Mouse (Mus musculus): ENCODE results near the gene 5330417C22Rik. TPM values are rescaled to one million over a fixed set of nuclear protein-coding genes. Genes with fewer than 3 reads are reported as not detected.

Gene 5330417C22Rik
- polyA plus RNA-seq, 1 experiment from 2014 or later, result 10.0 TPM

GRCm38 (mm10) chr3:108423006-108423405 lies 113.3 kb downstream of the 5330417C22Rik start:
- H3K9ac ChIP-seq, result peak overlapping the region; percentile 55
- ATAC-seq (ENCODE audit: low FRiP score), result no peak
- H3K4me2 ChIP-seq, result peak overlapping the region; percentile 49
- 26% methylated on average over 6 of the region's 6 CpGs for WGBS
- H3K27ac ChIP-seq, result peak overlapping the region; percentile 79
- no peaks in the 10 kb centered on the region for H3K9me3 ChIP-seq
- no peak overlapping the region for H3K4me3 ChIP-seq
- H3K4me1 ChIP-seq (replicated peaks), result peaks cover 46% of the 10 kb centered on the region
- H3K27me3 ChIP-seq, result no peaks in the 10 kb centered on the region
- peaks cover 30% of the 10 kb centered on the region for H3K36me3 ChIP-seq

DNA sequence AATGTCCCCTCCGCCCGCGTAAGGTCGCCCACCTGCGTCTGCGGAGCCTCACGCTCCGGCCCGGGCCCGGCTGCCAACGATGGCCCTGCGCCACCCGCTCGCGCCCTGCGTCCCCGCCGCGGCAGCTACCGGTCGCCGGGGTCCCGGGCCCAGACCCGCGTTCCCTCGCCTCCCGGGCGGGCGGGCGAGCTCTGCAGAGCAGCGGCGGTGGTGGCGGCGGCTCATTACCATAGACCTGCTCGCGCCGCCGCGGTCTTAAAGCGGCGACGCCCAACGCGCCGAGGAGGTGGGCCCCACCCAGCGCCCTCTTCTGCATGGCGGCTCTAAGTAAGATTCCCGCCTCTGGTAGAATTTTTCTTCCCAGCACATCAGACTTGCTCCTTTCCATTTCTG lies 120.5 kb downstream of the 5330417C22Rik start:
- Histone ChIP-seq H3K27me3 (no peaks in the 10 kb centered on the region), H3K9ac (peak overlapping the region; percentile 98), H3K4me3 (peak overlapping the region; percentile 90), H3K4me2 (peak overlapping the region; percentile 85), H3K27ac (peak overlapping the region; percentile 96), H3K9me3 (peaks cover 6% of the 10 kb centered on the region), H3K36me3 (peaks cover 28% of the 10 kb centered on the region), H3K4me1 (replicated peaks) (peaks cover 49% of the 10 kb centered on the region)
- peak; percentile 76 for ATAC-seq (ENCODE audit: low FRiP score)
- WGBS, result under 1% methylated on average over 42 of the region's 48 CpGs

- Histone ChIP-seq H3K9ac (peak within 1 kb of the TSS; percentile 98), H3K36me3 (peaks cover 28% of the 10 kb centered on the region), H3K27ac (peak within 1 kb of the TSS; percentile 96), H3K27me3 (no peaks in the 10 kb centered on the region), H3K4me2 (peak within 1 kb of the TSS; percentile 85), H3K4me1 (replicated peaks) (peaks cover 56% of the 10 kb centered on the region), H3K4me3 (peak within 1 kb of the TSS; percentile 90), H3K9me3 (peaks cover 6% of the 10 kb centered on the region)
- 4% methylated on average over 46 of the region's 67 CpGs for WGBS
- peak; percentile 19 for ATAC-seq (ENCODE audit: low FRiP score)
Measured at GRCm38 (mm10) chr3:108414857-108415830, 121.2 kb downstream of the 5330417C22Rik start, which contains the start of gene Celsr2. Gene Celsr2 (minus strand): TSS chr3:108415552.

GRCm38 (mm10) chr3:108413634-108414360 lies 122.5 kb downstream of the 5330417C22Rik start:
- 95% methylated on average over 35 of the region's 35 CpGs for WGBS
- Histone ChIP-seq H3K4me2 (peak overlapping the region; percentile 85), H3K9me3 (peaks cover 6% of the 10 kb centered on the region), H3K27me3 (no peaks in the 10 kb centered on the region), H3K4me1 (replicated peaks) (peaks cover 69% of the 10 kb centered on the region), H3K4me3 (peak overlapping the region; percentile 90), H3K9ac (peak overlapping the region; percentile 98; the same call in 1 of the 2 replicates), H3K36me3 (peaks cover 35% of the 10 kb centered on the region), H3K27ac (0 out of 2 replicates have a peak overlapping the region, but pooled peaks have one; percentile 99)
- ATAC-seq (ENCODE audit: low FRiP score), result no peak

DNA sequence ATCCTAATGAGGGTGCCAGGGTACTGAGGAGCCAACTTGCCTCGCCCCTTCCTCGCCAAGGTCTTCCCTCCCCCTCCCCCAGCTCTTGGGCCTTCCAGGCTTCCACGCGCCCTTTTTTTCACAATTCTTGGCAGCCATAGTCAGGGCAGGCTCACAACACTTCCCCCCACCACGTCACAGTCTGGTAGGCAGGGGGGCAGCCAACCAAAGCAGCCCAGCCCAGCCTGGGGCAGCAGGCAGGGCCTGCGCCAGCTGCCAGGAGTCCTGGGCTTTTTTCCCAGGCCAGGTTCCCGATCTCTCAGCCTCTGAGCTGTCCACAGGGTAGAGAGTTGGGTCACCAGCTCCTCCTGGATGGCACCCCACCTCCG lies 124.6 kb downstream of the 5330417C22Rik start:
- peaks cover 88% of the 10 kb centered on the region for H3K4me1 ChIP-seq (replicated peaks)
- WGBS, result 23% methylated on average over 8 of the region's 8 CpGs
- H3K27me3 ChIP-seq, result no peaks in the 10 kb centered on the region
- ATAC-seq (ENCODE audit: low FRiP score), result peak; percentile 52
- peaks cover 6% of the 10 kb centered on the region for H3K9me3 ChIP-seq
- peak overlapping the region; percentile 90 for H3K4me3 ChIP-seq
- peaks cover 53% of the 10 kb centered on the region for H3K36me3 ChIP-seq
- H3K27ac ChIP-seq, result peak overlapping the region; percentile 99
- H3K9ac ChIP-seq, result peak overlapping the region; percentile 87
- H3K4me2 ChIP-seq, result peak overlapping the region; percentile 85

DNA sequence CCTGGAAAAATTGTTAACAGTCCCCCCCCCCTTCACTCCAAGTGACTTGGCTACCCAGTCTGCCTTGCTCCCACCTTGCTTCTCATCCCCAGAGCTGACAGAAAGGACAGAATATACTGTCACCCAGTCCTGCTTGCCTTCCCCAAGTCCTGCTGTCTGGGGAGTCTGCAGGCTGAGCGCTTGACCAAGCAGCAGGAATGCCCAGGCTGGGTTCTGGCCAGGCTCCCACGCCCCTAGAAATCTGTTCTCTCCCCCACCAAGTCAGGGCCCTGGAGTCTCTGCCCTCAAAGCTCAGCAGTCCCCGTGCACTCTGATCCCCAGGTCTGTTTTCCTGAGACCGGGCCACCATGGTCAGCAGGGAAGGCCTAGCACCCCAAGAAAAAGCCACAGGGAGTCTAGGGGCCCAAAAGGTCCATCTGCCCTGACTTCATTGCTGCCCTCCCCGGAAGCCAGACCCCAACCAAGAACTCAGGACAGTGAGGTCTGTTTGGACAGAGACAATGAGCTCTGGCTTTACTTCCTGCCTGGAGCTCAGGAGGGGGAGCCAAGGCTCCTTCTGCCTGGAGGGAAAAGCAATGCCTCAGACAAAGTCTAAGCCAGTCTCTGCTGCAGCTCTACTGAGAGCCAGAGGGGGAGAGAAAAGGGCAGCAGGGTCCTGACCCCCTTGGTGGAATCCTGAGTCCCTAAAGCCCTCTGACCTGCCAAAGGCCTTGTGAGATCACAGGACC lies 125.1 kb downstream of the 5330417C22Rik start:
- no peaks in the 10 kb centered on the region for H3K27me3 ChIP-seq
- WGBS, result 15% methylated on average over 5 of the region's 5 CpGs
- H3K36me3 ChIP-seq, result peaks cover 58% of the 10 kb centered on the region

DNA sequence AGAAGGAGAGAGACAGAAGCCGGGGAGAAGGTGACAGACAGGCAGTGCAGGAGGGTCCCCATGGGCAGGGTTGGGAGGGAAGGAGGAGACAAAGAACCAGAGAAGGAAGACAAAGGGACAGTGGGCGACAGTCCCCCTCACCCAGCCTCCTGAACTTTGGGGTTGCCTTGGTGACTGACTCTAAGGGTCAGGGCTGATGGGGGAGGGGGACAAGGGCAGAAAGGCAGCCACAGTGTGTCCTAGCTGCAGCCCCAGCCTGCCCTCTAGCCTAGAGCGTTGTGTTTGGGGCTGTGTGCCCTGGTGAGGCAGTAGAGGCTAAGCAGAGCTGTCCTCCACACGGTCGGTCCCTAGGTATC lies 126.0 kb downstream of the 5330417C22Rik start:
- 5% methylated on average over 5 of the region's 5 CpGs for WGBS
- Histone ChIP-seq H3K4me2 (peak overlapping the region; percentile 85), H3K27me3 (no peaks in the 10 kb centered on the region), H3K27ac (peak overlapping the region; percentile 99), H3K36me3 (peaks cover 65% of the 10 kb centered on the region), H3K9ac (peak overlapping the region; percentile 87), H3K4me3 (peak overlapping the region; percentile 90), H3K4me1 (replicated peaks) (peaks cover 97% of the 10 kb centered on the region), H3K9me3 (peaks cover 6% of the 10 kb centered on the region)
- ATAC-seq (ENCODE audit: low FRiP score), result peak; percentile 29

More for the DNA sequence above, 125.1 kb downstream of the 5330417C22Rik start:
- H3K9ac ChIP-seq, result peak overlapping the region; percentile 87
- ATAC-seq (ENCODE audit: low FRiP score), result no peak; the same call in 1 of the 2 replicates
- peaks cover 91% of the 10 kb centered on the region for H3K4me1 ChIP-seq (replicated peaks)
- H3K9me3 ChIP-seq, result peaks cover 6% of the 10 kb centered on the region
- peak overlapping the region; percentile 85 for H3K4me2 ChIP-seq
- H3K27ac ChIP-seq, result peak overlapping the region; percentile 99
- peak overlapping the region; percentile 90 for H3K4me3 ChIP-seq

DNA sequence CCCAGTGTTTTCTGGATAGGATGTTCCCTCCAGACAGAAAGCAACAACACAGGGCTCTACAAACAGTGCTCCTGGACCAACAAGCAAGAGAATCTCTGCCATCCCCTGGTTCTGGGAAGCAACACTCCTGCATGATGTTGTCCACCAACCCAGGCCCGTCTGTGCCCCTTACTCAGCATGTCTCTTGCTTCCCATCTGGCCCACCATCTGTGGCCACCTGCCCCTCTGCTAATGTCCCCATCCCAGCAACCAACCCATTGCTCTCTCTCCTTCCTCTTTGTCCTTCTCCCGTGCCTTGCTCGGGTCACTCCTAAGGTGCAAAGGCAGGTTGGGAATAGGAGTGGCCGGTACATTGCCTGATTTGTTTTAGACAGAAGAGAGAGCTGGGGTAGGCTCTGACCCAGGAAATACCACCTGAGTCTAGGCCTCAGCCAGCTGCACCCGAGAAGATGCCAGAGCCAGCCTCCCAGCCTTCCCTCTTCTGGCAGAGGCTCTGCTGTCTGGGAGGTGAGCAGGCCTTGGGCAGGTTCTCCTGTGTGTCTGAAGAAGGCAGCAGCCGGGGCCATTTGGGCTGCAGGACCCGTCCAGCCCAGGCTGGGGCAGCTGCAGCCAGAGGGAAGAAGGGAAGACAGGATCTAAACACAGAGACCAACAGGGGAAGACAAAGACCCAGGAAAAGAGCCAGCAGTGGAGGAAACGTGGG lies 126.5 kb downstream of the 5330417C22Rik start:
- H3K36me3 ChIP-seq, result peaks cover 69% of the 10 kb centered on the region
- H3K27ac ChIP-seq, result peak overlapping the region; percentile 99
- H3K9me3 ChIP-seq, result peaks cover 6% of the 10 kb centered on the region
- H3K4me3 ChIP-seq, result peak overlapping the region; percentile 90
- peak overlapping the region; percentile 85 for H3K4me2 ChIP-seq
- 10% methylated on average over 8 of the region's 8 CpGs for WGBS
- peaks cover 98% of the 10 kb centered on the region for H3K4me1 ChIP-seq (replicated peaks)
- peak; percentile 0; the same call in 1 of the 2 replicates for ATAC-seq (ENCODE audit: low FRiP score)
- no peaks in the 10 kb centered on the region for H3K27me3 ChIP-seq
- H3K9ac ChIP-seq, result peak overlapping the region; percentile 87

DNA sequence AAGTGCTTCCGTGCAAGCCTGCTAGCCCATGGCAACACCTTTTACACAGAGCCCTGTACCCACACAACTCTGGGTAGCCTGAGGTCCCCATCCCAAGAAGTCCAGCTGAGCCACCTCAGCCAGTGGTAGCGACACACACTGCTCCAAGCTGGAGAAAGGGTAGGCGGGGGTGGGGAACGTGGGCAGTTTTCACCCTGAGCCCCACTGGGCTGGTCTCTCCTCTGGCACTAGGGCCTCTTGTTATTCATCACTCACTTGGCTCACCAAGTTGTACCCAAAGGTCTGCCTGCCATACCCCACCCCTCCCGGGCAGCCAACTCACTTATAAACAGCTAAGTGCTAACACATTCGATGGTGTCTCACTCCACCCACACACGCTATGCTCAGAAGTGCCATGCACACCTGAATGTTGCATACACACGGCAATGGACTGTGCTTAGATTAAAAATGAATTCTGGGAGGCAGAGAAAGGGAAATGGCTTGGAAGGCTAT lies 127.8 kb downstream of the 5330417C22Rik start:
- 83% methylated on average over 8 of the region's 8 CpGs for WGBS
- peak overlapping the region; percentile 90; the same call in 1 of the 2 replicates for H3K4me3 ChIP-seq

DNA sequence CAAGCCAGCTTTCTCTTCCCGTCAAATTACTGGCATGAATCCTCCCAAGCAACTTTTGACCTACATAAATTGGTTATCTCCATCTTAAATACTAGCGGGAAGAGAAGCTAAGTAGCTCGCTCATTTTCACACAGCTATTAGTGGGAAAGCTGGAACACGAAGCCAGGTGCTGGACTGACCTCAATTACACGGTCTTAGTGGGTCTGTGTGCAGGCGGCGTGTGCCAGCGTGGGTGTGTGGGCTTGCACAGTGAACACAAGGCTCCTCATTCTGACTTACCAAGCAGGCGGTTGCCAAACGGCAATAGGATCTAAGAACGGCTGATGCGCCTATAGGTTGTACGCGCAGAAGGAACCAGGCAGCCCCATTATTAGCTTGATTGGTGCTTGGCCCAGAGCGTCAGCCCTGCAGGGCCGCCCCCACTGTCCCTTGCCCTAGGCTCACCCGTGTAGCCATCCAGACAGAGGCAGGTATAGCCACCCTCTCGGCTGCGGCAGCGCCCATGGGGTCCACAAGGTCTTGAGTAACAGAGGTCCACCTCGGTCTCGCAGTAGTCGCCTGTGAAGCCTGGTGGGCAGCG lies 129.9 kb downstream of the 5330417C22Rik start:
- H3K4me1 ChIP-seq (replicated peaks), result peaks cover 95% of the 10 kb centered on the region
- no peaks in the 10 kb centered on the region for H3K27me3 ChIP-seq
- peak overlapping the region; percentile 84 for H3K27ac ChIP-seq
- peak overlapping the region; percentile 5; the same call in 1 of the 2 replicates for H3K4me3 ChIP-seq
- ATAC-seq (ENCODE audit: low FRiP score), result no peak
- H3K36me3 ChIP-seq, result peaks cover 75% of the 10 kb centered on the region
- 68% methylated on average over 24 of the region's 24 CpGs for WGBS
- H3K4me2 ChIP-seq, result peak overlapping the region; percentile 13; the same call in 1 of the 2 replicates
- no peaks in the 10 kb centered on the region for H3K9me3 ChIP-seq
- peak overlapping the region; percentile 46; the same call in 1 of the 2 replicates for H3K9ac ChIP-seq

More for the DNA sequence above, 127.8 kb downstream of the 5330417C22Rik start:
- ATAC-seq (ENCODE audit: low FRiP score), result no peak
- Histone ChIP-seq H3K9ac (0 out of 2 replicates have a peak overlapping the region, but pooled peaks have one; percentile 29), H3K9me3 (peaks cover 3% of the 10 kb centered on the region; the same call in 1 of the 2 replicates), H3K27ac (0 out of 2 replicates have a peak overlapping the region, but pooled peaks have one; percentile 48), H3K4me2 (peak overlapping the region; percentile 85), H3K27me3 (no peaks in the 10 kb centered on the region), H3K4me1 (replicated peaks) (peaks cover 96% of the 10 kb centered on the region), H3K36me3 (peaks cover 72% of the 10 kb centered on the region)
